Mouse (Mus musculus): ENCODE data around the gene Plpp1.

The Plpp1 gene

GRCm38 (mm10) chr13:112822413-112822812, 21.8 kb downstream of the Plpp1 start:
- DNase-seq, result no peak

DNA sequence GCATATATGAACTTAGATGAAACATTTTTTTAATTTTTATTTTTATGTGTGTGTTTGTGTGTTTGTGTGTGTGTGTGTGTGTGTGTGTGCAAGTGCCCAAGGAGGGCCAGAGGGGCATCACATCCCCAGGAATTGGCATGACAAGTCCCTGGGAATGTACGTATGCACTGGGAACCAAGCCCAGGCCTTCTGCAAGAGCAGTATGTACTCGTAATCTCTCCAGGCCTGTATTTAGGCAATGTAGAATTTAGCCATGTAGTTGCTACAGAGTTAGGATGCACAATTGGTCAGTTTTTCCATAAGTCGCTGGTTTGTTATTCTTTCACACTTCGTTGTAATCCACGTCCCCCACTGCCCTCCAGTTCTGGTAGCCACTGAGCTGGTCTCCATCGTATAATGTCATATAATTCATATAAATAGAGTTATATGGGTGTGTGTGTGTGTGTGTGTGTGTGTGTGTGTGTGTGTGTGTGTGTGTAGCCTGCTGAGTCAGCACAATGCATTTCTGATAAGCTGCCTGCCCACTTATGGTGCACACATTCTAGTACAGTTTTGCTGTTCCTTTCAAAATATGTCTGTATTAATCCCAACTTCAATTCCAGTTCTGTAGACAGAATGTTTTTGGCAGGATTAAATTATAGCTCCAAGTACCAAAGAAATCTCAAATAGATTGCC, 22.8 kb downstream of the Plpp1 start:
- DNase-seq, result no peak

GRCm38 (mm10) chr13:112823911-112824648, 23.5 kb downstream of the Plpp1 start:
- no peak for DNase-seq

DNA sequence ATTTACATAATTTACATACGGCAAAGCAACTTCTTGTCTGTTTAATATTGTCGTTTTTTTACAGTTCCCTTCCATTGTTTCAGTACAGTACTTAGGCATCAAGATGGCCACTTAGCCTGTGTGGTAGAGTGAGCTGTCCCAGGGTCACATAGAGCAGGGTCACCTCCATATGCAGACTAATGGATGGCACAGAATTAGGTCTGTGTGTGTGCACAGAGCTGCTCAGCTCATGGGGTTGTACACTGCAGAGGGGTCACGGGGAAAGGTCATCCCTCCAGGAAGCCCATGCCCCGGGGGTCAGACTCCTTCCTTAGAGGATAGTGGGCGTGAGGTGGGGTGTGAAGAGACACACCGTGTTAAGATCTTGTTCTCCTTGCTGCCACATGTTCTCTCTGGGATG, 24.9 kb downstream of the Plpp1 start:
- no peak for DNase-seq

GRCm38 (mm10) chr13:112829619-112830018, 29.0 kb downstream of the Plpp1 start:
- no peak for DNase-seq

GRCm38 (mm10) chr13:112832589-112832988, 32.0 kb downstream of the Plpp1 start:
- no peak for DNase-seq

DNA sequence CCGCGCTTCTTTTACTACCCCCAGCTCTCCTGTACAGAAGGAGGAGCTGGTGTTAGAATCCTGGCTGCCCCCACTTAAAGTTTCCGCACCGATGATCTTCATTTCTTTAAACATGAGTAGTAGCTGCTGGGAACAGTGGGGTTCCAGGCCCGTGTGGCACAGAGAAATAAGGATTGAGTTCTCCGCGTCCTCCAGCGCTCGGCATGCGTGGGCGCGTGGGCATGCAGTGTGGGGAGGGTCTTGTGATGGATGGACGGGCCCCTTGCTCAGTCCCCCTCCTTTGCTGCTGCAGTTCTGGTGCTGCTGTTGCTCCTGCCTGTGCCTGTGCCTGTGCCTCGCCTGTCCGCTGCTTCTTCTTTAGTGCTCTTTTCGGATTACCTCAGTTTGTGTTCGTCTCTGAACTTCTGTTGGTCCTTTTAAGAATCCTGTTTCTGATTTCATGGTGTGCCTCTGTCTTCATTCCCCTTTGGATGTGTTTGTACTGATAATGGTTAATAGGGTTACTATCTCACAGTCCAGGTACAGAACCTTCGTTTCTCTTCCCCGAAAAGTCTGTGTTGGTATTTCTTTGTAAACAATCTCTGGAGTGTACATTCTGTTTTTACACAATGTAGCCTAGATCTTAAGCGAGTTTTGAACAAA, 32.8 kb downstream of the Plpp1 start:
- peak; percentile 9 to 22 for DNase-seq

DNA sequence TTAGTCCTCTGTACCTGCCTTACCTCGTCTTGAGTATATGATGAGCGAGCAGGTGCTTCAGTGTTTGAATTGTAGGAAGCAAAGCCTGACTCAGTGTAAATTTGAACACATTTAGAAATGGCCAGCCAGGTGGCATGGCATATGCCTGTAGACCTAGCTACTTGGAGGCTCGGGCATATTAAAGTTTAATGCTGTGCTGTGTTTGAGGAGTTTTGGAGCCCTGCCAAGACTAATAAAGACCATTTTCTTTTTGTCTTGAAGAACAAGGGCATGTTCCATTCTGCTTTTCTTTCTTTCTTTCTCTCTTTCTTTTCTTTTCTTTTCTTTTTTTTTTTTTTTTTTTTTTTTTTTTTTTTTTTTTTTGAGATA, 33.3 kb downstream of the Plpp1 start:
- peak; percentile 20 to 34 for DNase-seq

DNA sequence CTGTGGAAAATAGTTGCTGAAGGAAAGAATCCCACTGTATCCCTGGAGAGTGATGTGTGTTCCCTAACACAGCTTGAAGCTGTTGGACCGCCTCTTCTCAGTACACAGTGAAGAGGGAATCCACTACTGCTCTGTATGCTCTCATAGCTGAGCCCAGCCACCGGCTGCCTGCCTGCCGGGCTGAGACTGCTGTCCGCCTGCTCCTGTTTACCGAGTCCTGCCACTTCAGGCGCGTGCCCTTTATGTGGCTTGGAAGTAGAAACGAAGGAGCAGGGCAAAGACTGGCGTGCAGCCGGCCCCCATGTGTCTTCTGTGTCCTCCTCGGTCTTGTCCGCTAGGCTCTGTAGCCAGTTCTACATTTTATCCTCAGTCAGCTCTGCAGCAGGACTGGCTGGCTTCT, 34.5 kb downstream of the Plpp1 start:
- peak; percentile 23 to 25 for DNase-seq

GRCm38 (mm10) chr13:112836951-112837350, 36.4 kb downstream of the Plpp1 start:
- DNase-seq, result no peak

- no peak for DNase-seq
Measured at GRCm38 (mm10) chr13:112837621-112838155, 37.1 kb downstream of the Plpp1 start.

- no peak for DNase-seq
Measured at GRCm38 (mm10) chr13:112838562-112839232, 38.1 kb downstream of the Plpp1 start.

GRCm38 (mm10) chr13:112840241-112841087, 39.9 kb downstream of the Plpp1 start:
- DNase-seq, result no peak

DNA sequence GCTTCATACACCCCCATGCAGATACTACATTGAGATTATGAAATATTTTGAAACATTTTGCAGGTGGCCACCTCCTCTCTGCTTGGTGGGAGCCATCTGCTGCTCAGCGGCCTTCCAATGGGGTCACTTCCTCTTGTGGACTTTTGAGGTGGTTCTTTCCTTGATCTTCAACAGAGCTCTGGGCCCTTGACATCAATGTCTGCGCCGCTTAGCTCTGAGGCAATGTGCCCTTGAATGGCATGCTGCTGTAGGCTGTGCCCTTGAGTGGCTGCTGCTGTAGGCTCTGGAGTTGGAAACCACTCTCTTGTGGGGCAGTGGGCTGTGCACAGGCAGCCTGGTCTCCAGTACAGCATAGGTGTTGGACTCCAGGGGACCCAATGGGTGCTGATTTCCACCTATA, 45.3 kb downstream of the Plpp1 start:
- DNase-seq, result no peak

DNA sequence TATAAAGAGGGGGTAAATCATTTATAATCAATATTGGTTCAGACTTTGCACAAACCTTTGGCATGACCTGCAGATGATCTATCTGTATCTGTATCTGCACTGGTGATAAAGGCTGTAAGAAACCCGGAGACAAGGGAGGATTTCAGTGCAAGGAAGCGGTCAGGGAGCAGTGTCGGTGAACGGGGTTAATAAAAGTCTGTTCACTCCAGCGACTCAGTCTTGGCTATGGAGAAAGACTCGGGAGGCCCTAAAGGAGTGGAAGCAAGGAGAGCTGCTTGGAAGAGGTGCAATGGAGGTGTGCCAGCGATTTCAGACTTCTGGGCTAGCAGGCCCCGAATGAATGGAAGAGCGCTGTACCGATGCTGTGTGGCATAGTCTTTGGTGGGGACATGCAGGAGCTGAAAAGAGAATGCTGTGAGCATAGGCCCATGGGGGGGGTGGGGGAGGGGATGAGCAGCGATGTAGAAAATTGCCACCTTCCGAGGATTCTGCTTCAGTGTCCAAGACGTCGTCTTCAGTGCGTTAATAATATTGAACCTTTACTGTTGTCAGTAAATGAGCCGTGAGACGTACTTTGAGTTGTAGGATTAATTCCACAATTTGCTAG, 53.2 kb downstream of the Plpp1 start:
- DNase-seq, result no peak

DNA sequence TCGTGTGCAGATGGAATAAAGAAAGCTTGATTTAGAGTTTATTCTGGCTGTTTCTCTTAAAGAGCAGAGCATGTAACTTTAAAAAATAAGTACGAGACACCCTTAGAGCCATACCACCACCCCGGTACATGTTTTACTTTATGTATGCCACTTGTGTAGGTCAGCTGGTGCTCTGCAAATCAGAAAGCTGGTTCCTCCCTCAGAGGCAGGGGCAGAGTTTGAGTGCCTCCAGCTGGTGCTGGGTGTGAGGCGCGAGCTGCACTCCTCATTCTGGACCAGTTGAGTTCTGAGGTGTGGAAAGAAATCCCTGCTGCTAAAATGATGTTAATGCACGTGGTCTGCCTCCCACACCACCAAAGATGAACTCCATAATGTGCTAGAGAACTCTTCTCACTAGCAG, 53.8 kb downstream of the Plpp1 start:
- no peak for DNase-seq

- no peak for DNase-seq
Measured at GRCm38 (mm10) chr13:112857921-112858320, 57.3 kb downstream of the Plpp1 start.

- no peak for DNase-seq
Measured at GRCm38 (mm10) chr13:112859574-112860134, 59.1 kb downstream of the Plpp1 start.

- DNase-seq, result no peak
Measured at GRCm38 (mm10) chr13:112860370-112860769, 59.8 kb downstream of the Plpp1 start.

- no peak for DNase-seq
Measured at GRCm38 (mm10) chr13:112860911-112861310, 60.3 kb downstream of the Plpp1 start.

GRCm38 (mm10) chr13:112861825-112862306, 61.3 kb downstream of the Plpp1 start:
- no peak for DNase-seq
